Mouse (Mus musculus): ENCODE measurements around the gene Gm26938.

GRCm38 (mm10) chr5:139816445-139816844 is 9.8 kb downstream of the Gm26938 start:
- TF ChIP-seq CTCF (IDR thresholded peaks at IDR 0.05; ENCODE audit: low read depth) (no peak), EP300 (IDR thresholded peaks at IDR 0.05; ENCODE audit: low read depth) (no peak)
